Mouse (Mus musculus): Measurements from ENCODE around the gene Cir1.
A peak's percentile ranks its signal among the peaks of the same experiment; 100 is the strongest.

The Cir1 gene

GRCm38 (mm10) chr2:73312152-73313116, at the start of gene Cir1, which contains the start of gene Scrn3:
Gene Cir1 (minus strand): TSS chr2:73312701.
Gene Scrn3 (plus strand): TSS chr2:73312601.
- peak; percentile 97 for DNase-seq

GRCm38 (mm10) chr2:73360536-73360935, 48.0 kb upstream of the Cir1 start:
- no peak for DNase-seq

GRCm38 (mm10) chr2:73359941-73360340, 47.4 kb upstream of the Cir1 start:
- DNase-seq, result peak in 1 of 2 experiments; percentile 34

GRCm38 (mm10) chr2:73357004-73357403, 44.5 kb upstream of the Cir1 start:
- DNase-seq, result no peak

- DNase-seq, result peak; percentile 11 to 40
Measured at GRCm38 (mm10) chr2:73351927-73352374, 39.5 kb upstream of the Cir1 start.

GRCm38 (mm10) chr2:73351496-73351895, 39.0 kb upstream of the Cir1 start:
- peak in 1 of 2 experiments; percentile 24 for DNase-seq

- no peak for DNase-seq
Measured at GRCm38 (mm10) chr2:73348221-73348620, 35.7 kb upstream of the Cir1 start.

GRCm38 (mm10) chr2:73347766-73348165, 35.3 kb upstream of the Cir1 start:
- DNase-seq, result no peak

- DNase-seq, result no peak
Measured at GRCm38 (mm10) chr2:73347136-73347535, 34.6 kb upstream of the Cir1 start.

GRCm38 (mm10) chr2:73346345-73347086, 34.0 kb upstream of the Cir1 start:
- no peak for DNase-seq

- DNase-seq, result no peak
Measured at GRCm38 (mm10) chr2:73345204-73345603, 32.7 kb upstream of the Cir1 start.

- no peak for DNase-seq
Measured at GRCm38 (mm10) chr2:73343701-73344100, 31.2 kb upstream of the Cir1 start.

- no peak for DNase-seq
Measured at GRCm38 (mm10) chr2:73338415-73338814, 25.9 kb upstream of the Cir1 start.

GRCm38 (mm10) chr2:73335949-73336348, 23.4 kb upstream of the Cir1 start:
- no peak for DNase-seq

GRCm38 (mm10) chr2:73325871-73326270, 13.4 kb upstream of the Cir1 start:
- DNase-seq, result peak; percentile 36 to 75

GRCm38 (mm10) chr2:73322991-73323390, 10.5 kb upstream of the Cir1 start:
- peak in 1 of 2 experiments; percentile 12 for DNase-seq

- DNase-seq, result no peak
Measured at GRCm38 (mm10) chr2:73319218-73319617, 6.7 kb upstream of the Cir1 start.

- DNase-seq, result peak in 1 of 2 experiments; percentile 39
Measured at GRCm38 (mm10) chr2:73317426-73317825, 4.9 kb upstream of the Cir1 start.

GRCm38 (mm10) chr2:73314311-73314710, 1.8 kb upstream of the Cir1 start:
- DNase-seq, result no peak

- peak; percentile 31 to 54 for DNase-seq
Measured at GRCm38 (mm10) chr2:73313117-73313501, 608 bp upstream of the Cir1 start.

- DNase-seq, result peak; percentile 37 to 43
Measured at GRCm38 (mm10) chr2:73306006-73306405, 6.5 kb downstream of the Cir1 start.

GRCm38 (mm10) chr2:73304506-73304905, 8.0 kb downstream of the Cir1 start:
- DNase-seq, result peak; percentile 34 to 57

GRCm38 (mm10) chr2:73302722-73303121, 9.8 kb downstream of the Cir1 start:
- no peak for DNase-seq
